Mouse (Mus musculus) E14TG2a.4 (cell line): ENCODE data around the gene Adgrb2.

Source experiments
- CTCF ChIP-seq: conservative IDR thresholded peaks from 2 replicates; pipeline ENCODE4 v1.5.1; 2014; ENCODE audit warnings: low read length
- NANOG ChIP-seq: IDR thresholded peaks from 2 replicates; pipeline ENCODE4 v1.6.1; 2014; ENCODE audit warnings: borderline replicate concordance, low read length, mixed read lengths

- TF ChIP-seq CTCF (no peak), NANOG (no peak)
Measured at GRCm38 (mm10) chr4:130022952-130023351, 38.3 kb downstream of the Adgrb2 start.
